Mouse (Mus musculus) limb, embryonic 14.5 days (tissue): ENCODE data around the gene 5730480H06Rik. TPM values are rescaled to one million over a fixed set of nuclear protein-coding genes. Genes with fewer than 3 reads are reported as not detected.
A peak's percentile ranks its signal among the peaks of the same experiment; 100 is the strongest.

ENCODE experiments used
- ATAC-seq: fragments of 200-750 bp; cut with Nextera tagmentation; 2 replicates; pipeline ENCODE4 v1.8.0; 2017; ENCODE audit warnings: low read depth, moderate number of reproducible peaks, moderate TSS enrichment; ENCODE audit not compliant: low FRiP score
- DNase-seq: peaks from one replicate; pipeline ENCODE4 v3.0.0-alpha.2; 2015; ENCODE audit warnings: low spot score
- H3K27ac ChIP-seq: fragments of 300-500 bp; sonication (generic); replicated peaks from 2 replicates; pipeline ENCODE4 v1.5.1; 2014; ENCODE audit warnings: low read depth, mild to moderate bottlenecking, low read length, moderate library complexity, mixed read lengths
- H3K27me3 ChIP-seq: fragments of 300-500 bp; sonication (generic); 2 replicates; pipeline ENCODE4 v1.6.1; 2014; ENCODE audit warnings: low read length, mixed read lengths; ENCODE audit not compliant: control insufficient read depth, insufficient read depth
- H3K36me3 ChIP-seq: fragments of 300-500 bp; sonication (generic); 2 replicates; pipeline ENCODE4 v1.6.1; 2014; ENCODE audit warnings: mild to moderate bottlenecking, low read length, moderate library complexity, mixed read lengths; ENCODE audit not compliant: control insufficient read depth, insufficient read depth
- H3K4me1 ChIP-seq: fragments of 300-500 bp; sonication (generic); 2 replicates; pipeline ENCODE4 v1.6.1; 2014; ENCODE audit warnings: antibody characterized with exemption, low read length, mixed read lengths; ENCODE audit not compliant: control insufficient read depth, insufficient read depth
- H3K4me2 ChIP-seq: fragments of 300-500 bp; sonication (generic); replicated peaks from 2 replicates; pipeline ENCODE4 v1.6.1; 2014; ENCODE audit warnings: low read depth, mild to moderate bottlenecking, low read length, moderate library complexity; ENCODE audit not compliant: severe bottlenecking
- H3K4me3 ChIP-seq: fragments of 300-500 bp; sonication (generic); replicated peaks from 2 replicates; pipeline ENCODE4 v1.5.1; 2014; ENCODE audit warnings: low read length
- H3K9ac ChIP-seq: fragments of 300-500 bp; sonication (generic); 2 replicates; pipeline ENCODE4 v1.6.1; 2014; ENCODE audit warnings: mild to moderate bottlenecking, low read depth, low read length, moderate library complexity; ENCODE audit not compliant: severe bottlenecking
- H3K9me3 ChIP-seq: fragments of 300-500 bp; sonication (generic); 2 replicates; pipeline ENCODE4 v1.6.1; 2016; ENCODE audit warnings: low read length; ENCODE audit not compliant: control insufficient read depth
- POLR2A ChIP-seq: fragments of 200-500 bp; IDR thresholded peaks from 2 replicates; pipeline ENCODE4 v1.8.0; 2012; ENCODE audit warnings: inconsistent platforms, mild to moderate bottlenecking, moderate library complexity, borderline replicate concordance; ENCODE audit not compliant: insufficient read depth, insufficient read length; ENCODE audit errors: extremely low read depth
- WGBS: fragments of 180-500 bp; shearing (Covaris S2); extraction: QIAGEN DNeasy Blood & Tissue Kit; methylation state at CpG from one replicate; pipeline ENCODE4 v1.1.7; 2014; 5-methylcytosine and 5-hydroxymethylcytosine counted together
- polyA plus RNA-seq, 2 experiments: library from polyadenylated mRNA; depleted of rRNA in 1 of 2; stranded (reverse) in 1 of 2; unstranded in 1 of 2; fragments of >200 nt; fragmentation: Nextera tagmentation in 1 of 2; extraction: Ambion mirVana in 1 of 2; gene quantifications; 2 replicates each; pipeline versions ENCODE4 v1.2.1 to v1.2.3; 2012 to 2014

Gene 5730480H06Rik
- polyA plus RNA-seq, 2 experiments: 24.1 to 28.4 TPM

GRCm38 (mm10) chr5:48430459-48430858 is 102.7 kb downstream of the 5730480H06Rik start:
- no peak for TF ChIP-seq POLR2A
- Histone ChIP-seq H3K36me3 (no peaks in the 10 kb centered on the region), H3K4me2 (no peak overlapping the region), H3K4me1 (no peaks in the 10 kb centered on the region), H3K27ac (no peak overlapping the region), H3K27me3 (no peaks in the 10 kb centered on the region), H3K9ac (no peak overlapping the region), H3K4me3 (no peak overlapping the region), H3K9me3 (no peaks in the 10 kb centered on the region)
- no peak for ATAC-seq
- peak; percentile 65 for DNase-seq

GRCm38 (mm10) chr5:48448888-48449287 is 121.1 kb downstream of the 5730480H06Rik start:
- DNase-seq: no peak
- H3K4me1 ChIP-seq: no peaks in the 10 kb centered on the region
- no peak overlapping the region for H3K27ac ChIP-seq
- TF ChIP-seq POLR2A: no peak
- no peak overlapping the region for H3K9ac ChIP-seq
- no peaks in the 10 kb centered on the region for H3K9me3 ChIP-seq
- no peak overlapping the region for H3K4me3 ChIP-seq
- no peak for ATAC-seq
- no peaks in the 10 kb centered on the region for H3K36me3 ChIP-seq
- H3K4me2 ChIP-seq: no peak overlapping the region
- 75% methylated on average over 1 of the region's 1 CpGs for WGBS
- H3K27me3 ChIP-seq: no peaks in the 10 kb centered on the region

GRCm38 (mm10) chr5:48460221-48460620 is 132.5 kb downstream of the 5730480H06Rik start:
- no peak for DNase-seq
- no peak for TF ChIP-seq POLR2A
- no peaks in the 10 kb centered on the region for H3K36me3 ChIP-seq
- 72% methylated on average over 2 of the region's 2 CpGs for WGBS
- H3K27ac ChIP-seq: no peak overlapping the region
- H3K4me2 ChIP-seq: no peak overlapping the region
- H3K9ac ChIP-seq: no peak overlapping the region
- H3K27me3 ChIP-seq: no peaks in the 10 kb centered on the region
- no peaks in the 10 kb centered on the region for H3K4me1 ChIP-seq
- no peak overlapping the region for H3K4me3 ChIP-seq
- no peak for ATAC-seq
- no peaks in the 10 kb centered on the region for H3K9me3 ChIP-seq
